Mouse (Mus musculus) liver, embryonic 16.5 days (tissue): ENCODE measurements around the gene Kif21a. TPM values are rescaled to one million over a fixed set of nuclear protein-coding genes. Genes with fewer than 3 reads are reported as not detected.

Experiments
- ATAC-seq: fragments of 200-750 bp; cut with Nextera tagmentation; 2 replicates; pipeline ENCODE4 v1.8.0; 2017; ENCODE audit warnings: low read depth, mild to moderate bottlenecking, moderate number of reproducible peaks, moderate library complexity
- H3K27ac ChIP-seq: fragments of 300-500 bp; sonication (generic); 2 replicates; pipeline ENCODE4 v1.5.1; 2014; ENCODE audit warnings: mild to moderate bottlenecking, low read length
- H3K27me3 ChIP-seq: fragments of 300-500 bp; sonication (generic); 2 replicates; pipeline ENCODE4 v1.6.1; 2014; ENCODE audit warnings: low read depth, low read length, mixed read lengths; ENCODE audit not compliant: control insufficient read depth, insufficient read depth
- H3K36me3 ChIP-seq: fragments of 300-500 bp; sonication (generic); 2 replicates; pipeline ENCODE4 v1.6.1; 2014; ENCODE audit warnings: mild to moderate bottlenecking; ENCODE audit not compliant: control insufficient read depth, insufficient read depth
- H3K4me1 ChIP-seq: fragments of 300-500 bp; sonication (generic); 2 replicates; pipeline ENCODE4 v1.6.1; 2014; ENCODE audit warnings: low read depth, low read length, mixed read lengths; ENCODE audit not compliant: control insufficient read depth
- H3K4me2 ChIP-seq: fragments of 300-500 bp; sonication (generic); 2 replicates; pipeline ENCODE4 v1.6.1; 2014; ENCODE audit warnings: low read depth, low read length, mixed read lengths
- H3K4me3 ChIP-seq: fragments of 300-500 bp; sonication (generic); 2 replicates; pipeline ENCODE4 v1.5.1; 2014; ENCODE audit warnings: low read depth, mild to moderate bottlenecking, low read length
- H3K9ac ChIP-seq: fragments of 300-500 bp; sonication (generic); 2 replicates; pipeline ENCODE4 v1.6.1; 2014; ENCODE audit warnings: low read depth, low read length
- H3K9me3 ChIP-seq: fragments of 300-500 bp; sonication (generic); replicated peaks from 2 replicates; pipeline ENCODE4 v1.6.1; 2016; ENCODE audit warnings: low read length; ENCODE audit not compliant: control insufficient read depth
- WGBS: fragments of 180-500 bp; shearing (Covaris S2); extraction: QIAGEN DNeasy Blood & Tissue Kit; methylation state at CpG from one replicate; pipeline ENCODE4 v1.1.7; 2014; ENCODE audit not compliant: insufficient replicate concordance; 5-methylcytosine and 5-hydroxymethylcytosine counted together
- polyA plus RNA-seq: library from polyadenylated mRNA; unstranded; fragments of >200 nt; fragmentation: Nextera tagmentation; extraction: Ambion mirVana; gene quantifications from 2 replicates; pipeline ENCODE4 v1.2.1, GENCODE M21; 2015

Kif21a gene
- polyA plus RNA-seq, 1 experiment from 2014 or later = 2.1 TPM

GRCm38 (mm10) chr15:91010218-91010617 is 39.5 kb downstream of the Kif21a start:
- Histone ChIP-seq H3K9ac (no peak overlapping the region), H3K4me2 (no peak overlapping the region), H3K4me1 (no peaks in the 10 kb centered on the region), H3K4me3 (no peak overlapping the region), H3K27ac (no peak overlapping the region), H3K36me3 (no peaks in the 10 kb centered on the region), H3K9me3 (no peaks in the 10 kb centered on the region), H3K27me3 (no peaks in the 10 kb centered on the region)
- ATAC-seq = no peak
- WGBS = 63% methylated on average over 4 of the region's 4 CpGs

- Histone ChIP-seq H3K9me3 (no peaks in the 10 kb centered on the region), H3K4me1 (no peaks in the 10 kb centered on the region), H3K36me3 (no peaks in the 10 kb centered on the region), H3K27me3 (no peaks in the 10 kb centered on the region), H3K4me2 (no peak overlapping the region), H3K27ac (no peak overlapping the region), H3K4me3 (no peak overlapping the region), H3K9ac (no peak overlapping the region)
- ATAC-seq = peak; percentile 69
- WGBS = 63% methylated on average over 13 of the region's 13 CpGs
Measured at GRCm38 (mm10) chr15:91007123-91007830, 42.5 kb downstream of the Kif21a start.

- Histone ChIP-seq H3K27ac (no peak overlapping the region), H3K36me3 (no peaks in the 10 kb centered on the region), H3K4me2 (no peak overlapping the region), H3K4me1 (no peaks in the 10 kb centered on the region), H3K27me3 (no peaks in the 10 kb centered on the region), H3K9me3 (no peaks in the 10 kb centered on the region), H3K9ac (no peak overlapping the region), H3K4me3 (no peak overlapping the region)
- ATAC-seq = no peak
- 62% methylated on average over 7 of the region's 7 CpGs for WGBS
Measured at GRCm38 (mm10) chr15:91004726-91005125, 45.0 kb downstream of the Kif21a start.

GRCm38 (mm10) chr15:91001037-91001616 is 48.6 kb downstream of the Kif21a start:
- ATAC-seq = no peak
- no peaks in the 10 kb centered on the region for H3K4me1 ChIP-seq
- H3K4me3 ChIP-seq = no peak overlapping the region
- no peaks in the 10 kb centered on the region for H3K9me3 ChIP-seq
- no peak overlapping the region for H3K4me2 ChIP-seq
- H3K27me3 ChIP-seq = no peaks in the 10 kb centered on the region
- WGBS = 78% methylated on average over 10 of the region's 10 CpGs
- no peak overlapping the region for H3K27ac ChIP-seq
- H3K36me3 ChIP-seq = no peaks in the 10 kb centered on the region
- no peak overlapping the region for H3K9ac ChIP-seq

DNA sequence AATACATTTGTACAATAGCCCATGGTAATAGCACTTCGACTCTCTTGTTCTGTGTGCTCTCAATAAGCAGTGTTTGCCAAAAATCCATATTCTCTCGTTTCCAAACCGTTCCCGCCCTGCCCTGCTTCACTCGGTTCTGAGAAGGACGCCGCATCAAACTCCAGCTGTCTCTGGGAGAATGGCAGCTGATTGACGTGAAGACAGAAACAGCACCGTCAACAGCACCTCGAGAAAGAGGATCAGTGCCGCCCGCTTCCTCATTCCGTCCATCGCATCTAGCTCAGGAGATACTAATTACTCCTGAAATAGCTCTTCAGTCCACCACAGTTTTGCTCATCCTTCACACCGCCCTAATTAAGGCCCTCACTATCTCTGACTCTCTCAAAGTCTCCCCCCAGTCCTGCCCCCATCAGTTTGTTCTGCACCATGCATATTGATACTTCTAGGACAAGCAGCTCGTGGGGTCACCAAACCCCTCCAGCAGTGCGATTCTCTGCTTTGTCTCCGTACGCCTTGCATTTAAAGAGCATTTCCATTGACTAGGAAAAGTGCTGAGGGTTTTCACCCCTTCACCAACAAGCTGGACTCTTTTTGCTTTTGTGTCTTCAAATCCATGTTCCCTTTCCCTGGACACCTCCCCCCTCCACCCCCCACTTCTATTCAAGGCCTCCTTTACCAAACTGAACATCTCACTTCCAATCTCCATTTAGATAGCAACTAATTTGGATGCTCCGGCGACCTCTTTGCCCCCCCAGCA is 49.3 kb downstream of the Kif21a start:
- Histone ChIP-seq H3K36me3 (no peaks in the 10 kb centered on the region), H3K9ac (no peak overlapping the region), H3K27me3 (no peaks in the 10 kb centered on the region), H3K9me3 (no peaks in the 10 kb centered on the region), H3K27ac (no peak overlapping the region), H3K4me2 (no peak overlapping the region), H3K4me3 (no peak overlapping the region), H3K4me1 (no peaks in the 10 kb centered on the region)
- 70% methylated on average over 21 of the region's 21 CpGs for WGBS
- no peak for ATAC-seq

DNA sequence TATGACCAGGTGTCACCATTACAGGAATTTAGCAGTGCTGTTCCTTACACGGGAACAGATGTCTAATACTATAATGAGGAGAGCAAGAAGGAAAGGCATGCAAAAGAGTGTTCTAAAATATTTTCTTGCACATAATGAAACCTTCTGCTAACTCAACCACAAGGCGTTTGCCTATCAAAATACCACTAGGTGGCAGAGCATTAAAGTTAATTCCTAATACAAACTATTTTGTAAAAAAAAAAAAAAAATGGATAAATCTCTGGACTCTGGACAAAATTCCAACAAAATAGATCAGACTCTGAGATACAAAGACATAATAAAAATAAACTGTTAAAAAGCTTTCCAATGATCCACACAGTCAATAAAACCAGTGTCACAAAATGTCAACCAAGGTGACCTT is 56.9 kb downstream of the Kif21a start:
- no peak overlapping the region for H3K4me3 ChIP-seq
- 54% methylated on average over 2 of the region's 2 CpGs for WGBS

GRCm38 (mm10) chr15:90992388-90992787 is 57.4 kb downstream of the Kif21a start:
- Histone ChIP-seq H3K4me1 (no peaks in the 10 kb centered on the region), H3K36me3 (no peaks in the 10 kb centered on the region), H3K27ac (no peak overlapping the region), H3K27me3 (no peaks in the 10 kb centered on the region), H3K4me3 (no peak overlapping the region), H3K4me2 (no peak overlapping the region), H3K9me3 (no peaks in the 10 kb centered on the region), H3K9ac (no peak overlapping the region)
- peak; percentile 39; the same call in 1 of the 2 replicates for ATAC-seq
- WGBS = 72% methylated on average over 14 of the region's 14 CpGs

More for the DNA sequence above, 56.9 kb downstream of the Kif21a start:
- H3K4me2 ChIP-seq = no peak overlapping the region
- no peaks in the 10 kb centered on the region for H3K9me3 ChIP-seq
- no peaks in the 10 kb centered on the region for H3K27me3 ChIP-seq
- no peak overlapping the region for H3K27ac ChIP-seq
- H3K9ac ChIP-seq = no peak overlapping the region
- no peak for ATAC-seq
- no peaks in the 10 kb centered on the region for H3K36me3 ChIP-seq
- no peaks in the 10 kb centered on the region for H3K4me1 ChIP-seq

DNA sequence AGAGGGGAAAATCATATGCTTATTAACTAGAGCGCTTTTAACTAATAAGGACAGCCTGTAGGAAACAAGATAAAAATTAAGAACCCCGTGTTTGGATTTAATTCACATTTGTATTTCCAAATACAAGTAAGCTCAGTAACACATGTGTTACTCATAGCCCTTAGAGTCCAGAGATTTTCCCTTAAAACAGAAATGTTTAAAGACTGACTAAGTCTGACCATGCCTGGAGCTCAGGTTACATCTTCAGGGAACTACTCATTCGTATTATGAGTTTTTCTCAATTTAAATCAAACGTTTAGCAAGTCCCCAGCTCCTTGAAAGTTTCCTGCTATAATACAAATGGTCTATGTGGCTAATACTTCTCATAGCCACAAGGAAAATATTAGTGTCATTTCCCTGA is 57.9 kb downstream of the Kif21a start:
- Histone ChIP-seq H3K4me1 (no peaks in the 10 kb centered on the region), H3K9ac (no peak overlapping the region), H3K4me3 (no peak overlapping the region), H3K36me3 (no peaks in the 10 kb centered on the region), H3K4me2 (no peak overlapping the region), H3K9me3 (no peaks in the 10 kb centered on the region), H3K27me3 (no peaks in the 10 kb centered on the region), H3K27ac (no peak overlapping the region)
- no peak for ATAC-seq
- WGBS = 62% methylated on average over 4 of the region's 4 CpGs

- Histone ChIP-seq H3K4me2 (no peak overlapping the region), H3K27me3 (no peaks in the 10 kb centered on the region), H3K4me3 (no peak overlapping the region), H3K36me3 (peaks cover 4% of the 10 kb centered on the region; the same call in 1 of the 2 replicates), H3K4me1 (no peaks in the 10 kb centered on the region), H3K9ac (no peak overlapping the region), H3K9me3 (no peaks in the 10 kb centered on the region), H3K27ac (no peak overlapping the region)
- 76% methylated on average over 12 of the region's 12 CpGs for WGBS
- ATAC-seq = no peak
Measured at GRCm38 (mm10) chr15:90987714-90988250, 62.0 kb downstream of the Kif21a start.
